Mouse (Mus musculus): ENCODE measurements around the gene Vmn1r17. TPM values are rescaled to one million over a fixed set of nuclear protein-coding genes. Genes with fewer than 3 reads are reported as not detected.

Vmn1r17 gene
- polyA plus RNA-seq (2017; shearing (Covaris generic)) = not detected

DNA sequence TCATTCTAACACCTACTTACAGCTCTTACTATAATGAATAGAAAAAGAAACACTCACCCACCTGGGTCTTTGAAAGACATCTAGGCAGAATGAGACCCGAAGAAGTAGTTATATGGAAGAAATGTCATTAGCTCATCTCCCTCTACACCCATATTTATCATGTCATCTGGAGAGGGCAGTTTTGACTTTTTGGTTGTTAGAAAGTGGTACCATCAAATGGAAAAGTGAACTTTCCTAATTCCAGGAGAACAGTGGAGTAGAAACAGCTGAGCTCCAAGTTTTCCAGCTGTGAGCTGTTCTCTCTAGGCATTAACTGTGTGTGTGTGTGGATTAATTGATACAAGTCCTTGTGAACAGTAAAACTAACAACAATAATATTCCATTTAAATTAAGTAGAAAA, at the start of gene Vmn1r17:
Vmn1r17 (minus strand) TSS at position 101 of the 400 bp plus-strand sequence.

DNA sequence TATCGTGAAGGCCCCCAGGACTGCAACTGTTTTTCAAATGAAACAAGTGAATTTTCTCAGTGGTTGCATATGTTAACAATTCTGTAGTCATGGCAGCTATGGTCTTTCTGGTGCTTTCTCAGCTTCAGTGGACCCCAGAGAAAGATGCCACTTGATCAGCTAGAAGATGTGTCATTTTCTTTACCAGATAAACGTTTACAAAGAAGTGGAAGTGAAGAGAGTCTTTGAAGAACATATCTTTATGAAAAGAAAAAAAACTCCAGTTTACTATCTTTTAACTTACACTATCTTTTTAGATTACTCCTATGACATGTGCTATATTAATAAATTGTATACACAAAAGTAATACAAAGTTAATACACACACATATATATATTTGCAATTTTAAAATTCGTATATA, 40.0 kb upstream of the Vmn1r17 start, which contains the start of gene Vmn1r19:
Vmn1r19 (plus strand) TSS at position 301 of the 400 bp plus-strand sequence.

DNA sequence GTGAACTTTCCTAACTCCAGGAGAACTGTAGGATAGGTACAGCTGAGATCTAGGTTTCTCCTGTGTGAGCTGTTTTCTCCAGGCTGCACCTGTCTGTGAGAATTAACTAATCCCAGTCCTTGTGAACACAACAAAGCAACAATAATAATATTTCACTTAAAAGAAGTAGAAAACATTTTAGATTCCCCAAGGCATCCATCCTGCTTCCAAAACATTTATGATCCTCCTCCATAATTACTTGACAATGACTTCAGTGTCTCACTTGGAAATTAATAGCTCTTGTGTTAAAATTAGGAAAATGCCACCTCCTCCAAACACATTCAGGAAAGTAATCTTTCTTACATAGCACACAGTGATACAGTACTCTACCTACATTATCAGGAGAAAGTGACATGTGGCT, 32.2 kb upstream of the Vmn1r17 start, which contains the start of gene Vmn1r18:
Vmn1r18 (minus strand) TSS at position 101 of the 400 bp plus-strand sequence.

DNA sequence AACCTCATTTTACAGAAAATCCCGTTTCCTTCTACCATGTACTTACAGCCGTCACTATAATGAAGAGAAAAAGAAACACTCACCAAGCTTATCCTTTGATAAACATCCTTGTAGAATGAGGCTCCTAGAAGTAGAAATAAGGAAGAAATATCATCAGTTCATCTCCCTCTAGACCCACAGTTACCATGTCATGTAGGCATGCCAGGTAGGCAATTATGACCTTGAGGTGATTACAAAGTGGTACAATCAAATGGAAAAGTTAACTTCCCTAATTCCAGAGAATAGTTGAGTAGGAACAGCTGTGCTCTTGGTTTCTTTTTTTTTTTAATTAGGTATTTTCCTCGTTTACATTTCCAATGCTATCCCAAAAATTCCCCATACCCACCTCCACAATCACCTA, 34.1 kb downstream of the Vmn1r17 start, which contains the start of gene Vmn1r16:
Vmn1r16 (minus strand) TSS at position 101 of the 400 bp plus-strand sequence.

Other genes with a start within 250 kb of the Vmn1r17 start
- not detected for gene Vmn1r11, start 230.3 kb downstream of the Vmn1r17 start, polyA plus RNA-seq (2017; shearing (Covaris generic))
- gene Vmn1r12, start 206.8 kb downstream of the Vmn1r17 start, polyA plus RNA-seq (2017; shearing (Covaris generic)) = 0.04 TPM
- gene Vmn1r13, start 160.4 kb downstream of the Vmn1r17 start, polyA plus RNA-seq (2017; shearing (Covaris generic)) = 0.21 TPM
- not detected for gene Vmn1r14, start 132.0 kb downstream of the Vmn1r17 start, polyA plus RNA-seq (2017; shearing (Covaris generic))
- not detected for gene Vmn1r15, start 105.8 kb downstream of the Vmn1r17 start, polyA plus RNA-seq (2017; shearing (Covaris generic))
- gene Vmn1r16, start 34.2 kb downstream of the Vmn1r17 start, polyA plus RNA-seq (2017; shearing (Covaris generic)) = not detected
- gene Vmn1r18, start 32.1 kb upstream of the Vmn1r17 start, polyA plus RNA-seq (2017; shearing (Covaris generic)) = not detected
- gene Vmn1r19, start 40.1 kb upstream of the Vmn1r17 start, polyA plus RNA-seq (2017; shearing (Covaris generic)) = not detected
- not detected for gene Vmn1r20, start 65.2 kb upstream of the Vmn1r17 start, polyA plus RNA-seq (2017; shearing (Covaris generic))
- 21.3 TPM for gene Ppm1k, start 171.7 kb upstream of the Vmn1r17 start, polyA plus RNA-seq (2017; shearing (Covaris generic))
- 33.8 TPM for gene Herc6, start 217.3 kb upstream of the Vmn1r17 start, polyA plus RNA-seq (2017; shearing (Covaris generic))

Data from CD4-positive, CD25-positive, alpha-beta regulatory T cell, adult 9 weeks (primary cell).